Mouse (Mus musculus): ENCODE results near the gene Lfng.
A peak's percentile ranks its signal among the peaks of the same experiment; 100 is the strongest.

Gene Lfng

GRCm38 (mm10) chr5:140594846-140595245 lies 12.3 kb upstream of the Lfng start:
- no peak for DNase-seq (ENCODE audit: low read depth)

- no peak for DNase-seq (ENCODE audit: low read depth)
Observed at GRCm38 (mm10) chr5:140596426-140596825, 10.7 kb upstream of the Lfng start.

DNA sequence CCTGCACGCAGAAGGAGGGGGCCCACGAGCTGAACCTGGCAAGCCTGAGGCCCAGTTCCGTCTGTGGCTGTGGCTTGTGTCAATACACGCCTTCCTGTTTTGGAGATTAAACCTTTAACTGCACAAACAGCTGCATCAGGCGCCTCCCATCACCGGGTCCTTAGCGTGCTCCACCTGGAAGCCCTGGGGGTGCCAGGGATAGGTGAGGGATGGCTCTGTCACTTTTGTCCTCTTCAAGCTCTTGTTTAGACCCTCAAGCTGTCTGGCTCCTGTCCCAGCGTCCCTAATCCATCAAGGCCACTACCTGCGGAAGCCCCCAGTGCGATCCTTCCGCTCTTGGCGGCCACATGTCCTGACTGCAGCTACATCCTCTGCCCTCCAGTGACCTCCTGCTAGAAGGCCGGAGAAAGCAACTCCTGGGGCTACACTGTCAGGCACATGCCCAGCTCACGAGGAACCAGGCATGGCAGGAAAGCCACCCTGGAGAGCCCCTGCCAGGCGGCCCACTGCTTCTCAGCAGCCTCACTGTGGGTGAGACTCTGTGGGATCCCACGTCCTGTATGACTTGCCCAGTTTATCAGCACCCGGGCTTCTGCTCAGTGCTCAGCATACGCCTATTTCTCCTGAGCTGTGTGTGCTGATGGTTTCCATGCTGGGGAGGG lies 10.1 kb upstream of the Lfng start:
- DNase-seq (ENCODE audit: low read depth), result no peak

- no peak for DNase-seq (ENCODE audit: low read depth)
Observed at GRCm38 (mm10) chr5:140597787-140598186, 9.3 kb upstream of the Lfng start.

- DNase-seq (ENCODE audit: low read depth), result no peak
Observed at GRCm38 (mm10) chr5:140599939-140600338, 7.2 kb upstream of the Lfng start.

DNA sequence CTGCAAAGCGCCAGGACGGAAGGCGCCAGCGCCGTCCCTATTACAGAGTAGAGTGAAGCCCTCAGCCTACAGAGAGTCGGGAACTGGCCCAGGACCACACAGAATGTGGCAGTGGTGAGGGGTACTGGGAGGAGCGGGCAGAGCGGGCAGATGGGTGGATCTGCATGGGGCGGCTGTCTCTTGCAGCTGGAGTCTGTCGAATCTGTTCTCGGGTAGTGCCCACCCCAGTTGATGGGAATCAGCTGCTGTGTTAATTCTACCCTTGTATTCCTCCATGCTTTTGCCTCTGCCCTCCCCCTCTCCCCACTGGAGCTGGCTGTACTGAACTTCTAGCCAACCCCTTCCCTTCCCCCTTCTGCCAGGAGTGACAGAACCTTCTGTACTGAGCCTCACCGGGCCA lies 5.4 kb upstream of the Lfng start:
- DNase-seq (ENCODE audit: low read depth), result no peak

DNA sequence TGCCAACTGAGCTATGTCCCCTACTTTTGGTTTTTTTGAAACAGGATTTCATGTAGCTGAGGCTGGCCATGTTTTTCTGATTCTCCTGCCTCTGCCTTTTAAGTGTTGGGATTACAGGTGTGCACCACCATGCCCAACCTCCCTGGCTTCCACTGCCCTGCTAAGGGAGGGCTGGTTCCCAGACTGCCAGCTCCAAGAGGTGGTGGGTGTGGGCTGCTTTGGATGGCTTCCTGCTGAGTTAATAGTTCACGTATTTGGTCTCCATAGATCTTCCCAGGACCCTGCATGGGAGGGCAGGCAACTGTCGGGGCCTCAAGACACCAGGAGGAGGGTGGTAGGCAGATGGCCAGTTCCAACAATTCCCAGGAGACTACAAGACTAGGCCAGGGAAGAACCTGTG lies 4.6 kb upstream of the Lfng start:
- DNase-seq (ENCODE audit: low read depth), result no peak

- peak; percentile 86 for DNase-seq (ENCODE audit: low read depth)
Observed at GRCm38 (mm10) chr5:140604386-140604785, 2.7 kb upstream of the Lfng start.

DNA sequence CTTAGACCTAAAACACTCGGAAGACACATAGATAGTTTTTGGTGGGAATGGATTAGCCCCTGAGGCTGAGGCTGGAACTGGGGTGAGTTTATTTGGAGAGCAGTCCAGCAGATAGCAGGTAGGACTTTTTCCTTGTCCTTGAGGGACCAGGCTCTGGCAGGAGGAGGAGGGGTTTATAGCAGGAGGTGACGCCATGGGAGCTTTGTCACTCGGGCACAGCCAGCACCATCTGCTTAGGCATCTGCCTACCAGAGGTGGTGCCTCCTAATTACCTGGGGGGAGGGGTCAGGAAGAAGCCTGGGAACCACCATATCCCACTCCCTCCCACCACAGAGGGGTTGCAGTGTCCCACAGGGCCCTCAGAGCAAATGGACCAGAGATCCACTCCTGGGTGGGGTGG lies 1.9 kb upstream of the Lfng start:
- DNase-seq (ENCODE audit: low read depth), result no peak

DNA sequence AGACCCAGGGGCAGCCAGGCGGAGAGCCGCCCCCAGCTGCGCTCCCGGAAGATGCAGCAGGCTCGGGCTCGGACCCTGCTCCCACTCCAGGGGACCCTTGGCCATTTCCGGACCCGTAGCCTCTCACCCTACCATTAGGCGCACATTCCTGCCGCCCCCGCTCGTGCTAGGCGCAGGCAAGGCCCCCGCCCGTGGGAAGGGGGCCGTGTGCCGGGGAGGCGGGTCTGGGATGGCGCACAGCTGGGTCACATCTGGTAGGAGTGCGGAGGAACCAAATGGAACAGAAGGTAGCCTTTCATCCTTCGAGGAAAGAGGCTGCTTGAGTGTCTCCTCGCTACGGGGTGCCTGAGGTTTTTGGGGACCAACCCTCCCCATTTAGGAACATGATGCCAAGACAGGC lies 734 bp upstream of the Lfng start:
- DNase-seq (ENCODE audit: low read depth), result no peak

DNA sequence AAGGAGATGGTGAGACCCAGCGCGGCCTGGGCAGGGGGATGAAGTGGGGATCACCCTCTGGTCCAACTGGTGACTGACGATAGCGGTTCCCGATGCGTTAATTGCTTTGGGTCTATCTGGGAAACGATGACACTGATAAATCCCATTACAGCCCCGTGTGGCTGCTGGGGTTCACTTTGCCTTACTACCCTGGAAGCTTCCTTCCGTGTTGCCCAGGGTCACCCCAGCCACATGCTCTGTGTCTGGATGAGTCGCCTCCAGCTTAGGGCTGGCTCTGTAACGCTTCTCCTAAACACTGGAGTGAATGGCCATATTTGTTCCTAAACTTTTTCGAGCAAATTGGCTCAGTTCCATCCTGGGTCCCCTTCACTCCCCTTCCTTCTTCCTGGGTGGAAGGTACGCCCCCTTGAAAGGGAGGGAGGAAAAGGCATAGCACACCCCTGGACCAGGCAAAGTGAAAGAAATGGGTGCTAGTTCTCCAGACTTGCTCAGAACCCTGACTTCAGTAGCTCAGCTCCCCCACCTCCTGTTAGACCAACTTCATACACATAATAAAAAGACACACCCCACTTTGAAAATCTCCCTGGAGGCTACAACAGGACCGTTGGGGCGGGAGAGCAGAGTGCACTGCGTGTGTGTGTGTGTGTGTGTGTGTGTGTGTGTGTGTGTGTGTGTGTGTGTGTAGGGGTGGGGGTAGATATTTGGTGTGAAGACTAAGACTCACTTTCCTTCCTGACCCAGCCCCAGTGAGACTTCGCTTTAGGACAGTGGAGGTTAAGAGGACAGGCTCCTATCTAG lies 915 bp downstream of the Lfng start:
- peak; percentile 74 for DNase-seq (ENCODE audit: low read depth)

DNA sequence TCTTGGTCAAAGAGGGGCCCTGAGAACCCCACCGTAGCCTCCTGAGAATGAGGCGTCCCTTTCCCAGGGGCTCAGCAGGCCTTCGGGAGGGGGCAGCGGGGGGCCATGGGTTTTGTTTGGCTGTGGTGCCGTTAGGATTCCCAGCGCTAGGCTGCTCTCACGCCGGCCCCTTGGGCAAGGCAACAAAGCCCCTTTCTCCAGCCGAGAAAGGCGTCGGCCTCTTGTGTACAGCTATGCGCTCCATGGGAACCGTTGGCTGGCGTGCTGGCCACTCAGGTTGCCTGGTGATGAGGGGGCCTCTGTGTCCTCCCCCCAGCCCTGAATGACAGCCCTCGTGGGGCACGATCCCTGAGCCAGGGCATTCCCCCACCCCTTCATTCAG lies 1.5 kb downstream of the Lfng start:
- DNase-seq (ENCODE audit: low read depth), result peak; percentile 62

- DNase-seq (ENCODE audit: low read depth), result peak; percentile 45
Observed at GRCm38 (mm10) chr5:140609511-140610272, 2.6 kb downstream of the Lfng start.

- DNase-seq (ENCODE audit: low read depth), result peak; percentile 76
Observed at GRCm38 (mm10) chr5:140610273-140611011, 3.3 kb downstream of the Lfng start.

- peak; percentile 73 for DNase-seq (ENCODE audit: low read depth)
Observed at GRCm38 (mm10) chr5:140611021-140611583, 4.0 kb downstream of the Lfng start.

DNA sequence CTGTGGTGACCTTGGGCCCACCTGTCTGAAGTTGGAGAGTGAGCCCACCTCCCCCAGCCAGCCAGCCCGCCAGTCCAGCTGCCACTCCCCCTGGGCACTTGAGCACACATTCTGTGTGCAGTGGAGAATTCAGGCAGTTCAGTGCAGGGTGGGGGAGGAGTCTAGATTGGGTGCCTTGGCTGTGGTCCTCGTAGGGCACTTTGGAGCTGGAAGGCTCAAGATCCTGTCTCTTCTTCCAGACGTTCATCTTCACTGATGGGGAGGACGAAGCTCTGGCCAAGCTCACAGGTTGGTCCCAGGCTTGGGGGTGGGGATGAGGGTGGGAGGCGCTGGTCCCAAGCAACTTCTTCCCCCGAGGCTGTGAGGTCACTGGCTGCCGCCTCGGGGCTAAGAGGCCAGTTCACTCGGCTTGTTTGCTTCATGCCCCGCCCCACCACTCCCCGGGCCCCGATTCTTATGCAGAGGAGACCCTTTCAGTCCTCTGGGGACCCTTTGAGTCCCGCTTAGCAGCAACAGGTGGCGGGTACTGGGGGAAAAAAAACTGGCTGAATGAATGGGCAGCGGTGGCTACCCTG lies 4.6 kb downstream of the Lfng start:
- DNase-seq (ENCODE audit: low read depth), result peak; percentile 44

GRCm38 (mm10) chr5:140612191-140612590 lies 5.1 kb downstream of the Lfng start:
- no peak for DNase-seq (ENCODE audit: low read depth)

- DNase-seq (ENCODE audit: low read depth), result no peak
Observed at GRCm38 (mm10) chr5:140614141-140614540, 7.0 kb downstream of the Lfng start.

DNA sequence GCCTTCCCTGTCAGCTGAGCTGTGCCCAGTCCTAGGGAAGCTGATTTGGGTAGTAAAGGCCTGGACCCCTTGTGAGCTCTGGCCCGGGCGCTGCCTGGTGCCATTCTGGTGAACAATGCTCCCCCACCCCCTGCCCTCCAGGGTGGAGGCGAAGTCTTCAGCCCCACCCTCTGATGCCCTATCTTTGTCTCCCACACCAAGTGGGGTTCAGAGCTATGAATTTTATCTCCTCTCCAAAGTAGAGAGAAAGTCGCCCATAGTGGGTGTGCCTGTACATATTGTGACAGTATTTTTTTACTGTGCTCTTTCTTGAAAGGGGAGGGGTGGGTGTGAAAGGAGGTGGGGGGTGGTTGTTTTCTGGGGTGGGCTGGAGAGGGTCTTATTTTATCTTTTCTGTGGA lies 7.7 kb downstream of the Lfng start:
- DNase-seq (ENCODE audit: low read depth), result no peak

- no peak for DNase-seq (ENCODE audit: low read depth)
Observed at GRCm38 (mm10) chr5:140615321-140616109, 8.4 kb downstream of the Lfng start.

GRCm38 (mm10) chr5:140616110-140616503 lies 9.0 kb downstream of the Lfng start:
- DNase-seq (ENCODE audit: low read depth), result no peak
